Mouse (Mus musculus) small intestine, adult 2 months (tissue): Measurements from ENCODE around the gene Ap1b1. TPM values are rescaled to one million over a fixed set of nuclear protein-coding genes. Genes with fewer than 3 reads are reported as not detected.

Source experiments
- H3K27ac ChIP-seq: fragments of 200-500 bp; 2 replicates; pipeline ENCODE4 v1.5.1; 2012; ENCODE audit warnings: low read depth, low read length, control low read depth, inconsistent platforms; ENCODE audit not compliant: insufficient read depth
- H3K27me3 ChIP-seq: fragments of 200-500 bp; 2 replicates; pipeline ENCODE4 v1.6.1; 2012; ENCODE audit warnings: mild to moderate bottlenecking, moderate library complexity, low read length, inconsistent platforms; ENCODE audit not compliant: control insufficient read depth, insufficient read depth
- H3K36me3 ChIP-seq: fragments of 200-500 bp; 2 replicates; pipeline ENCODE4 v1.6.1; 2012; ENCODE audit warnings: mild to moderate bottlenecking, low read length, control low read depth, inconsistent platforms; ENCODE audit not compliant: control insufficient read depth, insufficient read depth
- H3K4me1 ChIP-seq: fragments of 200-500 bp; 2 replicates; pipeline ENCODE4 v1.6.1; 2012; ENCODE audit warnings: low read length, inconsistent platforms, mixed read lengths; ENCODE audit not compliant: control insufficient read depth, insufficient read depth, insufficient read length
- H3K4me3 ChIP-seq: fragments of 200-500 bp; 2 replicates; pipeline ENCODE4 v1.5.1; 2012; ENCODE audit warnings: low read depth, mild to moderate bottlenecking, control low read depth, inconsistent platforms, low read length, moderate library complexity
- CTCF ChIP-seq: fragments of 200-500 bp; IDR thresholded peaks from 2 replicates; pipeline ENCODE4 v1.5.1; 2012; ENCODE audit warnings: low read depth, mild to moderate bottlenecking, control low read depth, inconsistent platforms, low read length, moderate library complexity, mixed read lengths; ENCODE audit not compliant: insufficient replicate concordance, insufficient read length; ENCODE audit errors: extremely low read depth
- POLR2A ChIP-seq: fragments of 200-500 bp; IDR thresholded peaks from 2 replicates; pipeline ENCODE4 v1.6.1; 2012; ENCODE audit warnings: low read depth, mild to moderate bottlenecking, control low read depth, inconsistent platforms, low read length, moderate library complexity
- WGBS: fragments of 180-500 bp; shearing (Covaris S2); methylation state at CpG from one replicate; pipeline ENCODE4 v1.1.7; 2018; 5-methylcytosine and 5-hydroxymethylcytosine counted together
- polyA plus RNA-seq: library from polyadenylated mRNA; depleted of rRNA; stranded (reverse); fragments of >200 nt; gene quantifications from 2 replicates; pipeline ENCODE4 v1.2.3, GENCODE M21; 2012; rRNA removed

Ap1b1 gene
- 55.8 and 96.1 TPM in 2 replicates for polyA plus RNA-seq

DNA sequence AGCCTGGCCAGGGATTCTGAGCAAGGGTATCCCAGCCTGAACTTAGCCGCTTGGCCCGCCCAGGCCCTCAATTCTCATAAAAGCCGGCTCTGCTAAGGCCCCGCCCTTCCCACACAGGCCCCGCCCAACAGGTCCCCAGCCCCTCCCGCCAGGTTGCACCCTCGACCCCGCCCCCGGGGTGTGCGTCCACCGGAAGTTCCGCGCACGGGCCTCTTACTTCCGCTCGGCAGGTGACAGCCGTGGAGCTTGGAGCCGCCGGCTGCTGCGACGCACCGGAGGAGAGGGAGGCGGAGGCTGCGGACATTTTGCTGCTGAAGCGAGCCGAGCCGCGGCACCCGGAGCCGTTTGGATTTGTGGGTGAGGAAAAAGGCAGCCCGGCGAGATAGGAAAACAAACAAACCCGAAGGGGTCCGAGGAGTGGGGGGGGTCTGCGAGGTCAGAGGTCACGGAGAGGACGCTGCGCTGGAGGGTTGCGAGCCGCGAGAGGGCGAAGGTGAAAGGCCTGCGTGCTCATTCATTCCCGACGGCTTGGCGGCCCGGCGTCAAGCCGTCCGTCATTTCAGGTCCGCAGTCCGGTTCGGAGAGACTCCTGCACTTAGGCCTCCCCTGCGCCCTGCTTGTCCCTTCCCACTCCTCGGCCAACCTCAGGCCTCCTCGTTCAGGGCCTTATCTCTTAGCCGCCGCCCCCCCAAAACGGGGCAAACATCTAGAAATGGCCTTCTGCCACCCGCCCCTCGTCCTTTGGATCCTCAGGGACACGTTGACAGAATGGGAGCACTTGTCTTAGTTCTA, at the start of gene Ap1b1:
Ap1b1 (plus strand) TSS at position 130 of the 792 bp plus-strand sequence.
- under 1% methylated on average over 62 of the region's 62 CpGs for WGBS

DNA sequence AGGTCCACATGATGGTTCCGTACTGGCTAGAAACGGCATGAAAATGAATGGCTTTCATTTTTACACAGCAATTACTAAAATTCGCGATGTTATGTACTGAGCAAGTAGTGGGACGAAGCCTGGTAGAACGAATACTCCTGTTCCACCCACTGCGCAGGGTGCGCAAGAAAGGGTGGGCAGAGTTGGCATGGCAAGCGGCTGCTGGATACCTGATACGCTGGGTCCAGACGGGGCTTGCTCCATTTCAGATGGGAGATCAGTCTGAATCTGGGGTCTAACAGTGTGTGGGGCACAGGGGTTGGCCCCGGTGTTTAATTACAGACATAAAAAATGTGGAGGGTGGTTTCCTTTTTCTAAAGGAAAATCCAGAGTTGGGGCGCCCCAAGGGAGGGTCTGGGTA, 40.1 kb upstream of the Ap1b1 start:
- Histone ChIP-seq H3K4me3 (peak overlapping the region; percentile 59; the same call in 1 of the 2 replicates), H3K36me3 (no peaks in the 10 kb centered on the region), H3K27ac (no peak overlapping the region), H3K4me1 (peaks cover 9% of the 10 kb centered on the region; the same call in 1 of the 2 replicates), H3K27me3 (peaks cover 33% of the 10 kb centered on the region)
- WGBS = 44% methylated on average over 13 of the region's 13 CpGs
- no peak for TF ChIP-seq POLR2A
- TF ChIP-seq CTCF = no peak; the same call in 1 of the 2 replicates

More for the DNA sequence above, at the start of gene Ap1b1:
- Histone ChIP-seq H3K4me3 (peak within 1 kb of the TSS; percentile 93), H3K36me3 (peaks cover 12% of the 10 kb centered on the region), H3K4me1 (peaks cover 16% of the 10 kb centered on the region), H3K27me3 (no peaks in the 10 kb centered on the region), H3K27ac (peak within 1 kb of the TSS; percentile 70)
- TF ChIP-seq POLR2A (peak; percentile 81), CTCF (no peak)

DNA sequence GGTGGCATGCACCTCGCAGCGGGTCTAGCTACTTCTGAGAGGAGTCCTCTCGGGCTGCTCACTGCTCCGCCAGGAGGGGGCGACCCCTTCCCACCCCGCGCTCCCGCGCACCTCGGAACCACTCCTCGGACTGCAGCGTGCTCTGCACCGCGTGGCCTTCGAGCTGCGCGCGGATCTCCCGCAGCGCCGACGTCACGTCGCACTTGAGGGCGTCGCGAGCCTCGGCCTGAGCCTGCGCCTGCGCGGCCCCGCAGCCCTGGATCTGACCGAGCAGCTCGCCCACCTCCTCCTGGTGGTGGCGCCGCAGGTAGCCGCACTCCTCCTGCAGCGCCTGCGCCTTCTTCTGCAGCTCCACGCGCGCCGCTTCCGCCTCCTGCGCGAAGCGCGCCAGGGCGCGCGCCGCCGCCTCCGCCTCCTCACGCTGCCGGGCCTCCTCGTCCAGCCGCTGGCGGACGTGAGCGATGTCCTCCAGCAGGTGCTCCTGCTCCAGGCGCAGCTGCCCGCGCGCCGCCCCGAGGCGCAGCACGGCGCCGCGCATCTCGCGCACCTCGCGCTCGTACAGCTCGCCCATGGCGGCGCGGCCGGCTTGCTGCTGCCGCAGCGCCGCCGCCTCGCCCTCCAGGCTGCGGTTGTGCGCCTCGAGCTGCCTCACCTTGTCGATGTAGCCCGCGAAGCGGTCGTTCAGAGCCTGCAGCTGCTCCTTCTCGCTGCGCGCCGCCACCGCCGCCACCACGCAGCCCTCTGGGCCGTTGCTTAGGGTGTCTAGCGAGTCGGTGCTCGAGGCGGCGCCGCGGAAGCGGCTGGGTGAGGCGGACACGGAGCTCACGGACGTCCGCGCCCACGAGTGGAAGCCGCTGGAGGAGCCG, 39.4 kb upstream of the Ap1b1 start:
- Histone ChIP-seq H3K27ac (no peak overlapping the region), H3K27me3 (peaks cover 33% of the 10 kb centered on the region), H3K4me3 (peak overlapping the region; percentile 59), H3K36me3 (no peaks in the 10 kb centered on the region), H3K4me1 (peaks cover 9% of the 10 kb centered on the region; the same call in 1 of the 2 replicates)
- WGBS = under 1% methylated on average over 120 of the region's 120 CpGs
- no peak for TF ChIP-seq CTCF
- no peak for TF ChIP-seq POLR2A

- Histone ChIP-seq H3K27me3 (peaks cover 35% of the 10 kb centered on the region), H3K4me3 (peak within 1 kb of the TSS; percentile 59), H3K4me1 (peaks cover 9% of the 10 kb centered on the region; the same call in 1 of the 2 replicates), H3K36me3 (no peaks in the 10 kb centered on the region), H3K27ac (no peak within 1 kb of the TSS)
- TF ChIP-seq CTCF (no peak), POLR2A (no peak)
- WGBS = 1% methylated on average over 40 of the region's 41 CpGs
These were observed 38.8 kb upstream of the Ap1b1 start, which contains the start of gene Nefh for GRCm38 (mm10) chr11:4947813-4948174. Gene Nefh, minus strand, starts transcription at chr11:4948064.

GRCm38 (mm10) chr11:4948792-4949191, 37.8 kb upstream of the Ap1b1 start:
- WGBS = 35% methylated on average over 8 of the region's 8 CpGs
- Histone ChIP-seq H3K27me3 (peaks cover 45% of the 10 kb centered on the region), H3K4me3 (no peak overlapping the region), H3K4me1 (peaks cover 9% of the 10 kb centered on the region; the same call in 1 of the 2 replicates), H3K36me3 (no peaks in the 10 kb centered on the region), H3K27ac (no peak overlapping the region)
- no peak for TF ChIP-seq POLR2A

- peaks cover 9% of the 10 kb centered on the region; the same call in 1 of the 2 replicates for H3K4me1 ChIP-seq
- no peak overlapping the region for H3K4me3 ChIP-seq
- TF ChIP-seq POLR2A = no peak
- no peak for TF ChIP-seq CTCF
- no peaks in the 10 kb centered on the region for H3K36me3 ChIP-seq
- 9% methylated on average over 23 of the region's 23 CpGs for WGBS
- no peak overlapping the region for H3K27ac ChIP-seq
- H3K27me3 ChIP-seq = peaks cover 45% of the 10 kb centered on the region
These were observed 37.2 kb upstream of the Ap1b1 start for GRCm38 (mm10) chr11:4949256-4950044.
